ENCODE assay signal across 23 mouse cellular contexts in the genomic region with DNA sequence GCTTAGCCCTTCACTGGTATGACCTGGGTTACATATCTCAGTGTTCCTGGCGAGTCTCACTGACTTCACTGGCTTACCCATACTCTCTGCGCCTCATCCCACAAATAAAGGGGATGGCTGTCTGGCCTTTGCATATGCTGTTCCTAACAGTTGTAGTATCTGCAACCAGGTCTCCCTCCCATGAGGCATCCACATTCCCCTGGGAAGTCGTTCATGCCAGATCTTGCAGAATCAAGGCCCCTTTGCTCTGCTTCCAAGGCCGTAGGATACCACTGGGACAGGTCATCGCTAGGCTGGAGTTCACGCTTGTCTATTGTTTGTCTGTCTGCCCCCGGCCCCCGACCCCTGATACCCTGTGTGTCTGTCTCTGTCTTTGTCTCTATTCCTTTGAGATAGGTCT.
DNase-seq lines count a peak whose midpoint lies in the region; ATAC-seq and TF ChIP-seq lines count a peak whose summit lies in the region.
"Had no signal": no experiment of that assay in that cellular context is flagged by ENCODE, and none has a peak within 500 bp of the region (broad histone marks: within the 10 kb centered on the region; RNA-seq: fewer than 3 reads in every experiment).

No protein-coding gene starts in this region.

- H3K27me3 ChIP-seq in forebrain, embryonic 13.5 days: no peaks in the 10 kb centered on the region
- no peaks in the 10 kb centered on the region for H3K27me3 ChIP-seq in forebrain, embryonic 11.5 days (ENCODE audit: control insufficient read depth, insufficient read depth, low read length)
- H3K27me3 ChIP-seq in midbrain, embryonic 12.5 days: no peaks in the 10 kb centered on the region
- H3K27me3 ChIP-seq in midbrain, postnatal 0 days (ENCODE audit: insufficient read depth, low read length): no peaks in the 10 kb centered on the region
- H3K27me3 ChIP-seq in midbrain, embryonic 15.5 days (replicated peaks): no peaks in the 10 kb centered on the region
- H3K27me3 ChIP-seq: embryonic facial prominence, embryonic 15.5 days; forebrain, embryonic 12.5 days; heart, embryonic 13.5 days; hindbrain, embryonic 12.5 days had no signal

- no peak overlapping the region for H3K4me3 ChIP-seq in forebrain, embryonic 13.5 days
- H3K4me3 ChIP-seq in forebrain, embryonic 11.5 days (ENCODE audit: low read depth, low read length): no peak overlapping the region
- H3K4me3 ChIP-seq in midbrain, embryonic 12.5 days: no peak overlapping the region
- no peak overlapping the region for H3K4me3 ChIP-seq in midbrain, postnatal 0 days (ENCODE audit: low read depth, low read length)
- no peak overlapping the region for H3K4me3 ChIP-seq in midbrain, embryonic 15.5 days
- H3K4me3 ChIP-seq: embryonic facial prominence, embryonic 15.5 days; erythroblast, embryonic 14.5 days; forebrain, embryonic 12.5 days; gastrocnemius, adult 2 months; heart, embryonic 13.5 days; hindbrain, embryonic 12.5 days had no signal

- H3K9me3 ChIP-seq in forebrain, embryonic 13.5 days (replicated peaks): no peaks in the 10 kb centered on the region
- no peaks in the 10 kb centered on the region for H3K9me3 ChIP-seq in forebrain, embryonic 11.5 days (ENCODE audit: control insufficient read depth, low read length)
- no peaks in the 10 kb centered on the region for H3K9me3 ChIP-seq in midbrain, embryonic 12.5 days
- H3K9me3 ChIP-seq in midbrain, postnatal 0 days (ENCODE audit: low read length): no peaks in the 10 kb centered on the region
- no peaks in the 10 kb centered on the region for H3K9me3 ChIP-seq in midbrain, embryonic 15.5 days
- H3K9me3 ChIP-seq: embryonic facial prominence, embryonic 15.5 days; forebrain, embryonic 12.5 days; G1E; heart, embryonic 13.5 days; hindbrain, embryonic 12.5 days had no signal

- 0 out of 2 replicates have a peak overlapping the region, but pooled peaks have one; percentile 42 for H3K27ac ChIP-seq in forebrain, embryonic 13.5 days
- no peak overlapping the region for H3K27ac ChIP-seq in forebrain, embryonic 11.5 days (ENCODE audit: low read depth, low read length)
- 0 out of 2 replicates have a peak overlapping the region, but pooled peaks have one; percentile 47 for H3K27ac ChIP-seq in midbrain, embryonic 12.5 days (replicated peaks)
- no peak overlapping the region for H3K27ac ChIP-seq in midbrain, postnatal 0 days (ENCODE audit: low read depth, low read length)
- H3K27ac ChIP-seq in midbrain, embryonic 15.5 days: peak overlapping the region; percentile 27; the same call in 1 of the 2 replicates
- H3K27ac ChIP-seq: embryonic facial prominence, embryonic 15.5 days; heart, embryonic 13.5 days; hindbrain, embryonic 12.5 days had no signal

- no peak for ATAC-seq in forebrain, embryonic 13.5 days
- ATAC-seq in forebrain, embryonic 11.5 days (replicated peaks; ENCODE audit: low FRiP score): no peak
- ATAC-seq in midbrain, embryonic 12.5 days (ENCODE audit: low FRiP score, low read depth): no peak
- ATAC-seq in midbrain, postnatal 0 days (ENCODE audit: low FRiP score): no peak
- no peak for ATAC-seq in midbrain, embryonic 15.5 days (replicated peaks)
- ATAC-seq: CD4-positive, CD25-positive, alpha-beta regulatory T cell, adult 4 months; intestine, embryonic 16.5 days had no signal

- H3K4me2 ChIP-seq in forebrain, embryonic 13.5 days: no peak overlapping the region
- no peak overlapping the region for H3K4me2 ChIP-seq in forebrain, embryonic 11.5 days (ENCODE audit: low read depth, low read length, severe bottlenecking)
- H3K4me2 ChIP-seq in midbrain, embryonic 12.5 days (replicated peaks): no peak overlapping the region
- H3K4me2 ChIP-seq in midbrain, postnatal 0 days (ENCODE audit: low read depth, low read length, poor library complexity, severe bottlenecking): no peak overlapping the region
- no peak overlapping the region for H3K4me2 ChIP-seq in midbrain, embryonic 15.5 days
- H3K4me2 ChIP-seq: embryonic facial prominence, embryonic 15.5 days; forebrain, embryonic 12.5 days; heart, embryonic 13.5 days; hindbrain, embryonic 12.5 days had no signal

- WGBS in forebrain, embryonic 13.5 days: 79% methylated on average over 8 of the region's 8 CpGs
- WGBS in forebrain, embryonic 11.5 days: 84% methylated on average over 8 of the region's 8 CpGs
- WGBS in midbrain, embryonic 12.5 days: 54% methylated on average over 8 of the region's 8 CpGs
- 59% methylated on average over 8 of the region's 8 CpGs for WGBS in midbrain, postnatal 0 days
- 66% methylated on average over 8 of the region's 8 CpGs for WGBS in midbrain, embryonic 15.5 days

- H3K9ac ChIP-seq in forebrain, embryonic 13.5 days: no peak overlapping the region
- H3K9ac ChIP-seq in forebrain, embryonic 11.5 days (ENCODE audit: low read length): no peak overlapping the region
- H3K9ac ChIP-seq in midbrain, embryonic 12.5 days (replicated peaks): no peak overlapping the region
- H3K9ac ChIP-seq in midbrain, postnatal 0 days (replicated peaks; ENCODE audit: low read length, poor library complexity, severe bottlenecking): no peak overlapping the region
- H3K9ac ChIP-seq in midbrain, embryonic 15.5 days: no peak overlapping the region
- H3K9ac ChIP-seq: embryonic facial prominence, embryonic 15.5 days; forebrain, embryonic 12.5 days; heart, embryonic 13.5 days; hindbrain, embryonic 12.5 days had no signal

- no peak for TF ChIP-seq CTCF in midbrain, postnatal 0 days (IDR thresholded peaks at IDR 0.05)

- H3K36me3 ChIP-seq in forebrain, embryonic 13.5 days (ENCODE audit: poor library complexity, severe bottlenecking): no peaks in the 10 kb centered on the region
- no peaks in the 10 kb centered on the region for H3K36me3 ChIP-seq in forebrain, embryonic 11.5 days (ENCODE audit: control insufficient read depth, insufficient read depth, low read length)
- H3K36me3 ChIP-seq in midbrain, embryonic 12.5 days: no peaks in the 10 kb centered on the region
- no peaks in the 10 kb centered on the region for H3K36me3 ChIP-seq in midbrain, postnatal 0 days (ENCODE audit: insufficient read depth, low read length)
- H3K36me3 ChIP-seq in midbrain, embryonic 15.5 days (replicated peaks): no peaks in the 10 kb centered on the region
- H3K36me3 ChIP-seq: embryonic facial prominence, embryonic 15.5 days; forebrain, embryonic 12.5 days; G1E; heart, embryonic 13.5 days; hindbrain, embryonic 12.5 days had no signal

- peaks cover 42% of the 10 kb centered on the region for H3K4me1 ChIP-seq in forebrain, embryonic 13.5 days
- H3K4me1 ChIP-seq in forebrain, embryonic 11.5 days (replicated peaks; ENCODE audit: control insufficient read depth, insufficient read depth, low read length): no peaks in the 10 kb centered on the region; the same call in 1 of the 2 replicates
- peaks cover 19% of the 10 kb centered on the region for H3K4me1 ChIP-seq in midbrain, embryonic 12.5 days
- peaks cover 4% of the 10 kb centered on the region; the same call in 1 of the 2 replicates for H3K4me1 ChIP-seq in midbrain, postnatal 0 days (ENCODE audit: insufficient read depth, low read length)
- H3K4me1 ChIP-seq in midbrain, embryonic 15.5 days: peaks cover 22% of the 10 kb centered on the region

- DNase-seq in adrenal gland, adult 2 months: peak; percentile 38
- no peak for DNase-seq in adrenal gland, adult 18-20 months (ENCODE audit: low spot score in 2 of 2)
- DNase-seq in forebrain, embryonic 11.5 days (ENCODE audit: low spot score): no peak
- no peak for DNase-seq in midbrain, postnatal 0 days (ENCODE audit: low spot score)
- DNase-seq: B cell, adult 2 months; cerebellum, adult 18-20 months; cerebellum, adult 9-11 months; cerebellum, postnatal 36 days; embryo, embryonic 11 days; gastrocnemius, adult 2 months; gastrocnemius, postnatal 25 days; heart, postnatal 36 days had no signal

Comparison
In these comparisons a context has a peak if more than half of its experiments do, and no peak if none do; other contexts are left out.
1. H3K27ac ChIP-seq: peak in forebrain, embryonic 13.5 days (single experiment), midbrain, embryonic 12.5 days (single experiment) and midbrain, embryonic 15.5 days (single experiment); none in forebrain, embryonic 11.5 days (single experiment) and midbrain, postnatal 0 days (single experiment).